Mouse (Mus musculus): ENCODE data around the gene 1700025C18Rik.

The 1700025C18Rik gene

DNA sequence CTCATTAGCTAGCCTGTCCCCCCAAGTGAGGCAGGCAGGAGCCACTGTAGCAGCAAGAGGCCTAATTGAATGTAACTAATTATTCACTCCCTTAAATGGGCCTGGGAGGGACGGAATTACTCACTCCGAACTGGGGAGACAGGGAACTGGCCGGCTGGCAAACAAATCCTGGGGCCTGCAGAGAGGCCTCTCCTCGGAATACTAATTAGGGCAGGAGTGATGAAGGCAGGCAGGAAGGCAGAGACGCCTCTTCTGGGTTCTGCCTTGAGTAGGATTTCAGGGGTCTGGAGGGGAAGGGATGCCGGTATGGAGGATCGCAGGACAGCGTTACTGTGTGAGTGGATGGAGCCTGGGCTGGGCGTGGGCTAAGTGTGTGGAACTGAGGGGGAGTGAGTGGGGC lies 13.5 kb downstream of the 1700025C18Rik start:
- no peak for DNase-seq

DNA sequence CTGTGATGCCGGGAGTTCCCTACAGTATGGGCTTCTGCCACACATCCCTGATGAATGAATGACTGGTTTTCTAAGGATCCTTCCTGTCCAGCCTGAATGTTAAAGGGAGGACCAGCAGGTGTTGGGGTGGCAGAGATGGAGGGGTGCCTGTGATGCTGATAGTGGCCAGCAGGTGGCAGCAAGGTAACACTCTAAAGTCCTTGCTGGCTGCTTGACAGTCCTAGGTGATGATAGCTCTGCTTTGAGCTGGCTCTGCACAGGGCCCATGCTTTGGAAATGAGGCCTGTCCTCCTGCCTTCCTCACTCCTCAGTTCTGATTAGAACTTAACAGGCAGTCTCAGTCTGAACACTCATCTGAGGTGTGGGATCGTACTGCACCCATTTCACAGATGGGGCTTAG lies 15.6 kb downstream of the 1700025C18Rik start:
- DNase-seq, result peak; percentile 20 to 29

DNA sequence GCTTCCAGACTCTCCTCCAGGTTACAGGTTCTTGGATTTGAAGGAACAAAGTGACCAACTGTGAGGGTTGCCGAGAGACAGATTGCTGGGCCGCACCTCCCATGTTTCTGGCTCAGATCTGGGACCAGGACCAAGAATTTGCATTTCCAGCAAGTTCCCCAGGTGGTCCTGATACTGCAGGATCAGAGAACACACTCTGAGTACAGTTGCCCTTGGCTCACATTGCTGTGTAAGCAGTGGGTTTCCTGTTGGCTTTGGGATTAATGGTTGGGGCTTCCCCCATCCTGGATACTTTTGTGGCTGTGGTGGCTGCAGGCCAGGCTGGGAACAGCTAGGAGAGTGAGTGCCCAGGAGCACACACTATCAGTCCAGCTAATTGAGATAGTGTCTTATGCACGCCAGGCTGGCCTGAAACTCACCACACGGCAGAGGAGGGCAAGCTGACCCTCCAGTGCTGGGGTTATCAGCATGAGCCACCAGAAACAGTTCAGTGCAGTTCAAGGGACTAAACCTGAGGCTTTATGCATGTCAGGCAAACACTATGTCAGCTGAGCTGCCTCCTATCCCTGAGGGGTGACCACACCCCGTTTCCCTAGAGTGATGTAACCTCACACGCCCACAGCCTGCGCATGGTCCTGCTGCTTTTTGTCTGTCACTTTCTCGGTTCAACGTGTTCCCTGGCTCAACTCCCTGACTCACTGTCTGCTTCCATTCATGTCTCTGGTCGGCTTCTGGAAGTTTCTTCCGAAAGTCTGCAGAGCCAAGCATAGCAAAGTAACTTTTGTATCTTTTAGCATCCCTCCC lies 16.3 kb downstream of the 1700025C18Rik start:
- no peak for DNase-seq

DNA sequence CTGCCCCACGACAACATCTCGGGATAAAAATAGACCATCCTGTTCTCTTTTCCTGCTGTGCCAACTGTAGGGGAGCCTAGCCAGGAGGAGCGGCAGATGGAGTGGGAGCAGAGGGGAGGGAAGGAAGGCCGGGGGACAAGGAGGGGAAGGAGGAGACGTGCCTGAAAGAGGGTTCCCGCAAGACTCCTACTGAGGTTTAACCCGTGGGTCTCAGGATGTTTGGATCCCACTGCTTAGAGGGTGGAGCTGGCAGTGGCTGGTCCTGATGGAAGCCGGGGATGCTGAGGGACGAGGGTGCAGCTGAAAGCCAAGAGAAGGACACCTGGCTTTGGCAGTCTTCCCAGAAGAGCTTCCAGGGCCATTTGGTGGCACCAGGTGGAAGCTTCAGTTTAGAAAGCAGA lies 17.2 kb downstream of the 1700025C18Rik start:
- no peak for DNase-seq

DNA sequence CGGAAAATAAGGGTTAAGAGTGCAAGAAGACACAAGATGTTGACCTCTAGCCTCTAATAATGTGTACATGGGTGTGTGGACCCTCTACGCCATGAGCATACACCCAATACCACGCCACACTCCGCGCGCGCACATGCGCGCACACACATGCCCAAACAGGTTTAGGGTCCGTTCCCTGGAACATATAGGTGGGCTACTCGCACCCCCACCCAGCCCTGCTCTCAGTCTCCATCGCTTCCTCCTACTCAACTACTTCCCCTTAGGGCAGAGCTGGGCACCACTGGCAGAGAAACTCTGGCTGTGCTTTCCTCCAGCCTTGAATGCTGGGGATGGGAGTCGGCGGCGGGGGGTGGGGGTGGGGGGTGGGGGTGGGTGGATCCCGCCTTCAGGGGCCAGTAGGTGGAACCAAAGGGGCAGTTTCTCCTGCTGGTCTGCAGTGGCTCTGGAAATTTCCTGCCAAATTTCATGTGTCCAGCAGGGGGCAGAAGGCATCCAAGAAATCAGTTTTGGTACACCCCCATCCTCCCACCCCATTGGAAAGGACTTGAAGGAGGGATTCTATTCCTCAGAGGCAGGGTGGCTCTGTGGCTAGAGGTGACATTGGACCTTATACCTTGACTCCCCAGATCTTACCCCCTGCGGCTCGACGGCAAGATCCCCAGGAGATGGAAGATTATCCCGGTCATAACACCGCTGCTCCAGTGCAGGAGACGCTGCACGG lies 20.3 kb downstream of the 1700025C18Rik start:
- DNase-seq, result peak in 1 of 2 experiments; percentile 19

DNA sequence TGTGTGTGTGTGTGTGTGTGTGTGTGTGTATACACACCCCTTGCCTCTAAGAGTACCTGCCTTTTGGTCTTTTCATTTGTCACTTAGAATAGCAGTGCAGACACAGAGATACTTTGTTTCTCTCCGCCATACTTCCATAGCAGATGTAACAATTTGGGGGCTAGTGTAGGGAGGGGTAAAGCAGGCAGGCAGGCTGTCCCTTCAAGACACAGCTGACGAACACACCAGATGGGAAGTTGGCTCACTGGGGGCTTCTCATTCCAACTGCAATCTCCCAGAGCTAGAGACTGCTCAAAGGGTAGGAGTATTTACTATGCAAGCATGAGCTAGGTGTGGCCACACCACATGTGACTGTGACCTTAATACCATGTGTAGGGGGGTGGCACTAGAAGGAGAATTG lies 21.7 kb downstream of the 1700025C18Rik start:
- no peak for DNase-seq

DNA sequence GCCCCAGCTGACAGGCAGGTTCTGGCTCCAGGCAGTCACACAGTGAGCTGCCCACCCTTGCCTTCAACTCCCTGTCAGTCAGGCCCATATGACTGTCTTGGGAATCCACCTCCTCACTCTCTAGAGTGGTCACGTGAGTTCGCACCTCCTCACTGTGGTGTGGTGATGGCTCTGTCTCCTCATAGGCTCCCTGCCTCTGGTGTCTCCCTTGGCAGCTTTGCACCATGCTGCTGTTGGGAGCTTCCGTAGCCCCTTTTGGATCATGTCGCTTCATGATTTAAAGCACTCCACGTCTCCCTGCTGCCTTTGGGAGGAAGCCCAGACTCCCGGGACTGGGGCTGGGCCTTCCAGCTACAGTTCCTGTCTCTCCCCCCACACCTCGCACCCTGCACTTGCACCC lies 26.1 kb downstream of the 1700025C18Rik start:
- DNase-seq, result no peak

DNA sequence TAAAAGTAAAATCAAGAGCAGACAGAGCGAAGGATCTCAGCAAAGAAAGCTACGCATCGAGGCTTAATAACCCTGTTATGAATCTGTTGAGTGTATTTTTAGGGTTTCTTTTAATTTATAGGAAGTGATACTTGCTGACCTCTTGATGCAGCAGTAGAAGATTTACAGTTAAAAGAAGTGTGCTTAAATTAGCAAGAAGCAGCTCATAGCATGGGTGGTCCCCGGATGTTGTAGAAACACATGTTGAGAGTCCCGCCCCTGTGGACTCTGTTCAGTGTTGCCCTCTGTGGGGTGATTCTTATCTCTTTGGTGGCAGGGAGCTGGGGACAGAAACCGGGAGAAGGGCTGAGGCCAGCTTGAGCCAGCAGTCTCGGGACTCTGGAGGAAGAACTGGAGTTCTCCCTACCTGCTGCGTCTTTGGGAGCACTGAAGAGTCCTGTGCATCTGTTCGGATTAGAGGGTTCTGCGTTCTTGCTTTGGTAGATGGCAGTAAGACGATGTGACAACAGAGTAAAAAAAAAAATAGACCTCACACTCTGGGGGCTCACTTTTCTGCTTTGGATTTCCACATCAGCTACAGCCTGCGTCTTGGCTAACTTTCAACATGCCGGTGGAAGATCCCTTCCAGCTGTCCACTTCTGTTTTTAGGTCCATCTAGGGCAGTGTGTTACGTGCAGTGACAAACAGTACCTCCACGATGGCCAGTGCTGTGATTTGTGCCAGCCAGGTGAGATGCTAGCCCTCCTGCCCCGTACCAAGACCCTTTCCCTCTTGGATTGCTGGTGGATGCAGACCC lies 28.7 kb downstream of the 1700025C18Rik start:
- no peak for DNase-seq

DNA sequence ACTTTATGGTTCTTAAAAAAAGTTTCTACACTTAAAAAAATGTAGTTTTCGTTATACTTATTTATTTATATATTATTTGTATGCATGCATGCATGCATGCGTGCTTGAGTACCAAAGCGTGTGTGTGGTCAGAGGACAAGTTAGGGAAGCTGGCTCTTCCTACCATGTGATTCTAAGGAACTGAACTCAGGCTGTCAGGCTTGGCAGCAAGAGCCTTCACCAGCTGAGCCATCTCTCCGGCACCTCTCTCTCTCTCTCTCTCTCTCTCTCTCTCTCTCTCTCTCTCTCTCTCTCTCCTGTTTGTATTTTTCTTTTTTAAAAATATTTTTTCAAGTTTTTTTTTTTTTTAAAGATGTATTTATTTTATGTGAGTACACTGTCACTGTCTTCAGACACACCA lies 30.6 kb downstream of the 1700025C18Rik start:
- no peak for DNase-seq

DNA sequence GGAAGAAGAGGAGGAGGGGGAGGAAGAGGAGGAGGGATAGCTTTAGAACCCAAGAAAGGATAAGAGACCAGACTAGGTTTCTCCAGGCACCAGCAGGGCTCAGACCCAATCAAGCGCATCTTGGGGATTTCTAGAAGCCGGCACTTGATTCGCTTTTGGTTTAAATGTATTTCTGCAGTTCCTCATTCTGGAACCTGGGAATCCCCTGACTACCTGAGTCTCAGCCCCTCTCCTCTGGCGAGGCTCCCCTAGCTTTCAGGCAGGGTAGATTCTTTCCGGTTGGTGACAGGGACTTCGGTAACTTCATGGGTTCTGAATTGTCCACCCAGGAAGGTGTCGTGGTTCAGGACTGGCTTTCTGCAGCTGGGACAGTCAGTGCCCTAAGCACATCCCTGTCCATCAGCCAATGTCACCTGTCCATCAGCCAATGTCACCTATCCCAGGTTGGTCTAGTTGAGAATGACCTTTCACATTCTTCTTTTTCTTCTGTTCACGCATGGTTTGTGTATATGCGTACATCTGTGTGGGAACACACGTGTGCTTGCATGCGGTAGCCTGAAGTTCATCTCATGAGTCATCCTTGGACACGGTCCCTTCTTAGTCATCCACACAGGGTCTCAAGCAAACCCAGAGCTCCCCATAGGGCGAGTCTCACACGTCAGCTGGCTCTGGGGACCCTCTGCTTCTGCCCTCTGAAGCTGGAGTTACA lies 34.0 kb downstream of the 1700025C18Rik start:
- no peak for DNase-seq

DNA sequence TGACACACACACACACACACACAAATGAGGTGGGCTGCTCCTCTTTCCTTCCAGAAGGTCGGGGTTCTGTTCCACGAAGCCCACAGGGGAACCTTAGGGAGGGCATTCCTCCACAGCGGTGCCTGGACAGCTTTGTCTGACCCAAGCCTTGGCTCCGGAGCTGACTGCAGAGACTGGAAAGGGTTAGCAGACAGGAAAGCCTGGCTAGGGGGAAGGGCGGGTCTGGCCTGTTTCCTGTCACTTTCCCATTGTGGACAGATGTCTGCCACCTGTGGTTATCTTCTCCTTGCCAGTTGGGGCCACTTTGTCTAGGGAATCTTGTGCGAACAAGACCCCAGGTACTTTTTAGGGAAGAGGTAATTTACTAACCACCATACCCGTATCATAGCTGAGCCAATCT lies 34.6 kb downstream of the 1700025C18Rik start:
- no peak for DNase-seq

DNA sequence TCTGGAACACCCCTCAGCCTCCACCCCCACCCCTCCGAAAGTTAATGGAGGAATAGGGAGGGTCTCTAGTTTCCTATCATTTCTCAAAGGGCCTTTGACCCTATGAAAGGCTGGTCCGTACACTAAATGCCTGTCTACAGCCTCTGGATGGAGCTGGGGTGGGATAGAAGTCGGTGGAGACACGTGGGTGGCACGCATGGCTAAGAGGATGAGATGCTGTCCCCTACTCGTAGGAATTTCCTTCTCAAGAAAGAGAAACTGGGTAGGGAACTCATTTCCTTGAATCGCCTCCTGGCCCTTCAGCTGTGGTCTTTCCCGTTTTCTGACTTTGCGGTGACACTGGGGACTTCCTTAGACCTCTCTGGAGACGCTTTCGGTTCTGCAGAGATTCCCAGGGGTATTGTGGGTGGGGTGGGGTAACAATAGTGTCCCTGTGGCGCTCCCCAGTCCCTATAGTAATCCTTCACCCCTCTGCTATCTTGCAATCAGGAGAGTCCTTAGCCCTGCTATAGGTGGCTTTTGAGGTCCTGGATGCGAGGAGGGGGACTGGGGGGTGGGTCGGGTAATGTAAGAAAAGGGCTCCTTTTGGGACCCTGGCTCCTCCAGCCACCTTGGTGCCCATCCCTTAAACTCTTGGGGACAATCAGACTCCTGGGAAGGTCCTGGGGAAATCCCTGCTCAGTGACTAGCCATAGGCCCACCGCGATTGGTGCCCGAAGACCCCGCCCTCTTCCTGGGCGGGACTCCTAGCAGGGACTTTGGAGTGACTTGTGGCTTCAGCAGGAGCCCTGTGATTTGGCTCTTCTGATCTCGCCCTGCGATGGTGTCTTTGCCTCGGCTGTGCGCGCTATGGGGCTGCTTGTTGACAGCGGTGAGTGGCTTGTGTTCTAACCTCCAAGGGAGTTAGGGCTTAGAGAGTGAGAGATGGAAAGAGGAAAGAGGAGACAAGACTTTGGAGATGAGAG lies 35.4 kb downstream of the 1700025C18Rik start, which contains the start of gene Cd40:
Gene Cd40 (plus strand): TSS at position 740 of the 965 bp plus-strand sequence.
- DNase-seq, result peak; percentile 17 to 25

DNA sequence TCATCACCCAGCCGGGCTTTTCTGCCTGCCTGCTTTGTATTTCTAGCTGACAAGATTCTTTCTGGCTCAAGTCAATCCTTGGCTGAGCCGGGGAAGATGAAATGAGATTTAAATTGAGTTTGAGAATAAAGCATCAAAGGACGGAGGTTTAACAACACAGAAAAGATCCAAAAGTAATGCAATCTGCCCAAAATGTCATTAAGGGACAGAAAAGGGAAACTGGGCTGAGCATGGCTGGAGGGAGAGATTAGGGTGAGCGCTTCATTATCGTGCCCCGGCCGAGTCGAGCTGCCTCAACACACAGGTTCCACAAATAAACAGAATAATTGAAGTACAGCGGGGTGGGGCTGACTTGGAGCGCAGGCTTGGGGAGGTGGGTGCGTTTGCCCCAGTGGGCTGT lies 39.0 kb downstream of the 1700025C18Rik start:
- DNase-seq, result no peak

DNA sequence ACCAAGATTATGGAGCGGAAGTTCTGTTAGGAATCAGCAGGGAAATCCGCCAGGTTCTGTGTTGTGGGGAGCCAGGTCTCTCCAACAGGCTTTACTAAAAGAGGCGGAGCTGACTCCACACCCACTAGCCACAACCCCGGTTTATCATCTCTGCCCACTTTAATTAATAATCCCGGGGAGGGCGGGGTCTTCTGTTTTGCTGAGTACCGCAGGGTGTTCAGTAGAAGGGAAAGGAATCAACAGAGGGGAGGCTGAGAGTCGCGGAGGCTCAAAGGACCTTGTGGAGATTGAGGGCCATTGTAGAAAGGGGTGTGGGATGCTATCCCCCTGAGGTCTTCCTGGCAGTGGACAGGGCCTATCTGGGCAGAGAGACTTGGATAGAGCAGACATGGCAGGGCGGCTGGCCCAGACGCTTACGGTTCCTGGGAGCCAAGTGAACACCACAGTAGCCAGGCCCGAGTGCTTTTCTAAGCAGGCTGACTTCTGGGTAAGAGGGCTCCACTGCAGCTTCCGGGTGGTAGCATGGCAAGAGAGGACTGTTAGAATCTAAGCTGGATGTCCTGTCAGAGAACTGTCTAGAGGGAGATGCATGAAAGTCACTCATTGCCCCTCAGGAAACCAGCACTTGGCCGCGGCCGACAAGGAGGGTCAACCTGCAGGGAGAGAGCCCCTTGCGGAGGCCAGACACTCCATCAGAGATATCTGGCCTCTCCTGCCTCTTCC lies 39.6 kb downstream of the 1700025C18Rik start:
- DNase-seq, result no peak

DNA sequence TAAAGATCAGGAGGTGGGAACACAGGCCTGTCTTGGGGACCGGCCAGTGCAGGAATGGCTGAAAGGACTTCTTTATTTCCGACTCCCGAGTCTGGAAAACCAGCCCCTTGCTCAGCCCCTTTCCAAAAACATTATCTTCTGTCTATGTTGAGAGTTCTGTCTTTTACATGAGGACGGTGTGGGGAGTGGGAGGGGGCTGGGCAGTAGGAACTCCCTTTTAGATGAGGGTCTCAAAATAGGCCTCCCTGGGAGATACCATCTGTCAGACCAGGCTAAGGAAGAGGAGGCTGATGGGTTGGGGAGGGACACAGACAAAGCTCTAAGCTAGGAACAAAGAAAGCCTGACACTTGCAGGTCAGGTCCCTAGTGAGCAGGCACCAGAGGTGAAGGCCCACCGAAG lies 41.5 kb downstream of the 1700025C18Rik start:
- no peak for DNase-seq

DNA sequence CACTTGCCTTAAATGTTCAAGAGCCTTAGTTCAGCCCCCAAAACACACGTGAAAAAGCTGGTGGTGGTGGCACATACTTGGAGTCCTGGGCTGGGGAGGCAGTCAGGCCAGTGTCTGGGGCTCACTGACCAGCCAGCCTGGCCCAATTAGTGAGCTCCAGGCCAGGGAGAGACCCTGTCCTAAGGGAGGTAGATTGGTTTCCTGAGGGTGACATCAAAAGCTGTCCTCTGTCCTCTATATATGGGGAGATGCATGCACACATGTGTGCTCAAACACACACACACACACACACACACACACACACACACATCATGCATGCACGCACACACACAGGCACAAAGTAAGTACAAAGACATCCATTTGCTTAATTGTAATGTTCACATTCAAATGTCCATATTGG lies 46.8 kb downstream of the 1700025C18Rik start:
- no peak for DNase-seq

DNA sequence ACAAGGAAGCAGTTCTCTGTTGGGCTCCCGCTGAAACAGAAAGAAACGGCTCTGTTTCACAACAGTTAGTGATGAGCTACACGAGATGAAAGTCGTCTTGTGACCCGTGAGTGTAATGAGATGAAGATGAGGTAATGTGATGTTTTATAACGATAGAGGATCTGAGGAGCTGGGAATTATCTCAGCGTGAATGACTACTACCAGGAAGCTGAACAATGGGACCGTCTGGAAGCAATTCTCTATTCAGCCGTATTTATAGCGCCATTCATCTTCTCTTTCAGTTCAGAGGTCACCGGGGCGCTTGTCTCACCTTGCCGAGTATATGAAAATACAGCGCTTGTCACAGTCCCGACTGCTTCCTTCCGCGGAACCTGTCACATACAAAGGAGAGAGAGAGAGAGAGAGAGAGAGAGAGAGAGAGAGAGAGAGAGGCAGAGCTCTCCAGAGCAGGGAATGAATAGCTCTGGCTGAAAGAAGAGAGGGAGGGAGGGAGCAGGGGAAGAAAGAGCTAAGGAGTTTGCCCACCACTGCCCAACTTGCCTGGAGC lies 47.4 kb downstream of the 1700025C18Rik start:
- no peak for DNase-seq

DNA sequence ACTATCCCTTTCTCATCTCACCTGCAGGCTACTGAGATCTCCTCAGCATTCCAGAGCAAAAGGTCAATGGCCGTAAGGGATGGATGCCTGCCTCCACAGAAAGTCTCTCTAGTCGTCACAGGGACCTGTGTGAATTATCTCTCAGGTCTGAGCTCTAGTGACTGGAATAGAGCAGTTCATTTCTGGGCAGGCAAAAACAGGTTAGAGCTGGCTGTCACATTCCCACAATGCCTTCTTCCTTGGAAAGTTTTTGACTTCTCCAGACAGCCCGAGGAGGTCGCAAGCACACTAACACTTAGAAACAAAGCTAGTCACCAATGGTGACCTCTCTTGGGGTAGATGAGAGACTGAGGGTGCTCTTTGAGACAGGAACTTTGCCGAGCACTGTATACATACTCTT lies 48.4 kb downstream of the 1700025C18Rik start:
- DNase-seq, result no peak

DNA sequence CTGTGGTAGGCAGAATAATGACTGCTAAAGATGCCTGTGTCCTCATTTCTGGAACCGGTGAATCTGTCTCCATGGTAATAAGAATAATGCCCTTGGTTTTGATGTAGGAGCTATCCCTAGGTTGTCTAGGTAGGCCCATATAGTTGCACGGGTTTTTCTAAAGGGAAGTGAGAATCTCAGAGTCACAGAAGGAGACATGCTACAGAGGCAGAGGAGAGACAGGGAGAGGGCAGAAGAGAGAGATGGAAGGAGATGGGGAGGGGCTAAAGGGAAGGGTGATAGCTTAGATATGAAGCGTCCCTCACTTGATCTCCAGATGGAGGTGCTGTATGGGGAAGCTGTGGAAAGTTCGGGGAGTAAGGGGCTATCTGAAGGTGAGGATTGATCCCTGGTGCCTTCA lies 53.1 kb downstream of the 1700025C18Rik start:
- DNase-seq, result no peak

DNA sequence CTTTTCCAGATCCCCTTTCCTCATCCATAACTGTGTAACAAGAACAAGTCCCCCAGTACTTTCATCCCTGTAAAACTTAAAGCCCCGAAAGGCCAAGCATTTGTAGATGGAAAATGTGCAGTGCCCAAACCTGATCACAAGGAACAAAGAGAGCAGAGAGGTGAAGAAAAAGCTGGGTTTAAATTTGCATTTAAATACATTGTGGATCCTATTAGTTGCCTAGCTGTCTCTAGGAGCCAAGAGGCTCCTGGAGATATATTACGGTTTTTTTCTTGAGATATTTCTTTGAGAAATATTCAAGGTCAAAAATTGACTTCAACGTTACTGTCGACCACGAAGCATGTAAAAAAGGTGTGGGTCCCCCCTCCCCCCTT lies 55.5 kb downstream of the 1700025C18Rik start:
- no peak for DNase-seq
